Mouse (Mus musculus) liver, embryonic 14.5 days (tissue): ENCODE data around the gene Gper1. TPM values are rescaled to one million over a fixed set of nuclear protein-coding genes. Genes with fewer than 3 reads are reported as not detected.

Source experiments
- ATAC-seq: fragments of 200-750 bp; cut with Nextera tagmentation; 2 replicates; pipeline ENCODE4 v1.8.0; 2017; ENCODE audit warnings: moderate number of reproducible peaks, mild to moderate bottlenecking, moderate library complexity; ENCODE audit not compliant: insufficient read depth
- DNase-seq, 3 experiments: peaks; one replicate each; pipeline ENCODE4 v3.0.0-alpha.2; 2012 to 2013; ENCODE audit warnings: low read depth in 3 of 3, low spot score in 3 of 3
- H3K27ac ChIP-seq: fragments of 300-500 bp; sonication (generic); 2 replicates; pipeline ENCODE4 v1.5.1; 2014; ENCODE audit warnings: moderate library complexity, mild to moderate bottlenecking, control low read depth, inconsistent platforms
- H3K27me3 ChIP-seq: fragments of 300-500 bp; sonication (generic); 2 replicates; pipeline ENCODE4 v1.6.1; 2014; ENCODE audit warnings: mild to moderate bottlenecking, low read length, moderate library complexity; ENCODE audit not compliant: control insufficient read depth, insufficient read depth
- H3K36me3 ChIP-seq: fragments of 300-500 bp; sonication (generic); replicated peaks from 2 replicates; pipeline ENCODE4 v1.6.1; 2014; ENCODE audit warnings: low read depth; ENCODE audit not compliant: control insufficient read depth, insufficient read depth
- H3K4me1 ChIP-seq, 2 experiments: fragments of 200-500 bp in 1 of 2; fragments of 300-500 bp in 1 of 2; sonication (generic) in 1 of 2; replicated peaks; 2 replicates each; pipeline ENCODE4 v1.6.1; 2012 to 2014; ENCODE audit warnings: antibody characterized with exemption in 1 of 2, inconsistent platforms in 1 of 2, low read length in 1 of 2; ENCODE audit not compliant: control insufficient read depth in 2 of 2, insufficient read depth in 2 of 2
- H3K4me2 ChIP-seq: fragments of 300-500 bp; sonication (generic); 2 replicates; pipeline ENCODE4 v1.6.1; 2014; ENCODE audit warnings: low read depth, mild to moderate bottlenecking, control low read depth, moderate library complexity
- H3K4me3 ChIP-seq, 2 experiments: fragments of 200-500 bp in 1 of 2; fragments of 300-500 bp in 1 of 2; sonication (generic) in 1 of 2; 2 replicates each; pipeline ENCODE4 v1.5.1; 2012 to 2014; ENCODE audit warnings: low read depth in 2 of 2, low read length in 2 of 2, mild to moderate bottlenecking in 2 of 2, control low read depth in 1 of 2, inconsistent platforms in 1 of 2, moderate library complexity in 1 of 2; ENCODE audit not compliant: insufficient read depth in 1 of 2
- H3K9ac ChIP-seq: fragments of 300-500 bp; sonication (generic); replicated peaks from 2 replicates; pipeline ENCODE4 v1.6.1; 2014; ENCODE audit warnings: mild to moderate bottlenecking, control low read depth, moderate library complexity
- H3K9me3 ChIP-seq: fragments of 300-500 bp; sonication (generic); 2 replicates; pipeline ENCODE4 v1.6.1; 2016; ENCODE audit warnings: low read length, mixed read lengths; ENCODE audit not compliant: control insufficient read depth
- CTCF ChIP-seq: IDR thresholded peaks from 2 replicates; pipeline ENCODE4 v1.5.1; 2016; ENCODE audit warnings: antibody characterized with exemption, low read depth, control low read depth
- EP300 ChIP-seq: IDR thresholded peaks from 2 replicates; pipeline ENCODE4 v1.6.1; 2016; ENCODE audit warnings: antibody characterized with exemption, low read depth
- WGBS: fragments of 180-500 bp; shearing (Covaris S2); extraction: QIAGEN DNeasy Blood & Tissue Kit; methylation state at CpG from one replicate; pipeline ENCODE4 v1.1.7; 2014; ENCODE audit not compliant: insufficient replicate concordance; 5-methylcytosine and 5-hydroxymethylcytosine counted together
- polyA plus RNA-seq, 2 experiments: library from polyadenylated mRNA; depleted of rRNA in 1 of 2; stranded (reverse) in 1 of 2; unstranded in 1 of 2; fragments of >200 nt; fragmentation: Nextera tagmentation in 1 of 2; extraction: Ambion mirVana in 1 of 2; gene quantifications; 2 replicates each; pipeline versions ENCODE4 v1.2.1 to v1.2.3; 2012 to 2014

Gper1 gene
- polyA plus RNA-seq, 2 experiments, result 0.07 to 0.20 TPM

- no peaks in the 10 kb centered on the region for H3K9me3 ChIP-seq
- no peaks in the 10 kb centered on the region for H3K27me3 ChIP-seq
- no peak overlapping the region for H3K4me2 ChIP-seq
- DNase-seq (no peak), ATAC-seq (no peak)
- 34% methylated on average over 5 of the region's 5 CpGs for WGBS
- H3K4me3 ChIP-seq, result no peak overlapping the region
- no peaks in the 10 kb centered on the region for H3K36me3 ChIP-seq
- no peak overlapping the region for H3K9ac ChIP-seq
- no peak overlapping the region for H3K27ac ChIP-seq
- no peaks in the 10 kb centered on the region for H3K4me1 ChIP-seq
- TF ChIP-seq CTCF, result no peak
- no peak for TF ChIP-seq EP300
Observed at GRCm38 (mm10) chr5:139449161-139449791, 26.3 kb downstream of the Gper1 start.

GRCm38 (mm10) chr5:139449926-139450325 is 27.0 kb downstream of the Gper1 start:
- H3K4me2 ChIP-seq, result no peak overlapping the region
- H3K9ac ChIP-seq, result no peak overlapping the region
- ATAC-seq, result no peak
- no peak overlapping the region for H3K4me3 ChIP-seq
- H3K27ac ChIP-seq, result no peak overlapping the region
- no peaks in the 10 kb centered on the region for H3K36me3 ChIP-seq
- WGBS, result 55% methylated on average over 4 of the region's 4 CpGs
- no peaks in the 10 kb centered on the region for H3K27me3 ChIP-seq
- no peak for DNase-seq
- H3K4me1 ChIP-seq, result no peaks in the 10 kb centered on the region
- H3K9me3 ChIP-seq, result no peaks in the 10 kb centered on the region
- TF ChIP-seq EP300 (no peak), CTCF (no peak)

- H3K4me3 ChIP-seq, result no peak overlapping the region
- no peak for ATAC-seq
- no peak overlapping the region for H3K9ac ChIP-seq
- H3K36me3 ChIP-seq, result no peaks in the 10 kb centered on the region
- no peaks in the 10 kb centered on the region for H3K4me1 ChIP-seq
- no peak overlapping the region for H3K4me2 ChIP-seq
- WGBS, result 70% methylated on average over 10 of the region's 10 CpGs
- H3K9me3 ChIP-seq, result no peaks in the 10 kb centered on the region
- H3K27me3 ChIP-seq, result no peaks in the 10 kb centered on the region
- H3K27ac ChIP-seq, result no peak overlapping the region
- no peak for TF ChIP-seq EP300
- no peak for TF ChIP-seq CTCF
- DNase-seq, result no peak
Observed at GRCm38 (mm10) chr5:139453031-139453430, 30.1 kb downstream of the Gper1 start.

GRCm38 (mm10) chr5:139455166-139455565 is 32.2 kb downstream of the Gper1 start:
- ATAC-seq, result no peak
- 71% methylated on average over 12 of the region's 12 CpGs for WGBS
- peaks cover 0 to 8% of the 10 kb centered on the region in 2 experiments; a peak in 2 of 4 replicates for H3K4me1 ChIP-seq

GRCm38 (mm10) chr5:139457241-139457640 is 34.3 kb downstream of the Gper1 start:
- 74% methylated on average over 8 of the region's 8 CpGs for WGBS
- H3K4me2 ChIP-seq, result no peak overlapping the region
- H3K9ac ChIP-seq, result no peak overlapping the region
- TF ChIP-seq CTCF, result no peak
- TF ChIP-seq EP300, result no peak
- H3K4me1 ChIP-seq, result peaks cover 0 to 10% of the 10 kb centered on the region in 2 experiments; a peak in 3 of 4 replicates
- no peaks in the 10 kb centered on the region for H3K9me3 ChIP-seq
- H3K4me3 ChIP-seq, result no peak overlapping the region
- H3K27ac ChIP-seq, result no peak overlapping the region
- DNase-seq (no peak), ATAC-seq (no peak)
- no peaks in the 10 kb centered on the region for H3K36me3 ChIP-seq
- no peaks in the 10 kb centered on the region for H3K27me3 ChIP-seq

More at GRCm38 (mm10) chr5:139455166-139455565, 32.2 kb downstream of the Gper1 start:
- Histone ChIP-seq H3K4me3 (no peak overlapping the region), H3K36me3 (no peaks in the 10 kb centered on the region), H3K9ac (no peak overlapping the region), H3K9me3 (no peaks in the 10 kb centered on the region), H3K27ac (no peak overlapping the region), H3K27me3 (no peaks in the 10 kb centered on the region), H3K4me2 (no peak overlapping the region)
- TF ChIP-seq EP300 (no peak), CTCF (no peak)
- DNase-seq, result no peak
